8 mouse cellular contexts compared by ENCODE assay signal in genomic region chr3:54358463-54359189, GRCm38 (mm10). TPM values are rescaled to one million over a fixed set of nuclear protein-coding genes. Genes with fewer than 3 reads are reported as not detected.
DNase-seq lines count a peak whose midpoint lies in the region; ATAC-seq lines count a peak whose summit lies in the region.

No protein-coding gene starts in this region.

- H3K27me3 ChIP-seq in midbrain, embryonic 13.5 days: no peaks in the 10 kb centered on the region
- H3K27me3 ChIP-seq in midbrain, embryonic 10.5 days (ENCODE audit: low read depth, poor library complexity, severe bottlenecking): no peaks in the 10 kb centered on the region
- no peaks in the 10 kb centered on the region for H3K27me3 ChIP-seq in hindbrain, embryonic 16.5 days (replicated peaks; ENCODE audit: control insufficient read depth, insufficient read depth, low read length)
- H3K27me3 ChIP-seq in lung, embryonic 15.5 days: no peaks in the 10 kb centered on the region
- no peaks in the 10 kb centered on the region for H3K27me3 ChIP-seq in forebrain, embryonic 15.5 days

- H3K4me3 ChIP-seq in midbrain, embryonic 13.5 days (replicated peaks): no peak overlapping the region
- H3K4me3 ChIP-seq in midbrain, embryonic 10.5 days: no peak overlapping the region
- H3K4me3 ChIP-seq in hindbrain, embryonic 16.5 days (ENCODE audit: low read length): no peak overlapping the region
- peak overlapping the region; percentile 8; the same call in 1 of the 2 replicates for H3K4me3 ChIP-seq in lung, embryonic 15.5 days
- no peak overlapping the region for H3K4me3 ChIP-seq in forebrain, embryonic 15.5 days

- peaks cover 7% of the 10 kb centered on the region for H3K4me1 ChIP-seq in midbrain, embryonic 13.5 days (replicated peaks)
- H3K4me1 ChIP-seq in midbrain, embryonic 10.5 days: peaks cover 4% of the 10 kb centered on the region; the same call in 1 of the 2 replicates
- H3K4me1 ChIP-seq in hindbrain, embryonic 16.5 days (ENCODE audit: control insufficient read depth, insufficient read depth, low read depth, low read length): peaks cover 6% of the 10 kb centered on the region
- peaks cover 13% of the 10 kb centered on the region; the same call in 1 of the 2 replicates for H3K4me1 ChIP-seq in lung, embryonic 15.5 days
- H3K4me1 ChIP-seq in forebrain, embryonic 15.5 days: peaks cover 8% of the 10 kb centered on the region; the same call in 1 of the 2 replicates

- WGBS in midbrain, embryonic 13.5 days: 71% methylated on average over 15 of the region's 15 CpGs
- 83% methylated on average over 15 of the region's 15 CpGs for WGBS in midbrain, embryonic 10.5 days
- WGBS in hindbrain, embryonic 16.5 days: 51% methylated on average over 15 of the region's 15 CpGs
- 27% methylated on average over 15 of the region's 15 CpGs for WGBS in lung, embryonic 15.5 days
- 69% methylated on average over 15 of the region's 15 CpGs for WGBS in forebrain, embryonic 15.5 days

- H3K4me2 ChIP-seq in midbrain, embryonic 13.5 days (replicated peaks): no peak overlapping the region
- peak overlapping the region; percentile 23 for H3K4me2 ChIP-seq in hindbrain, embryonic 16.5 days (ENCODE audit: low read length)
- H3K4me2 ChIP-seq in lung, embryonic 15.5 days: peak overlapping the region; percentile 39
- H3K4me2 ChIP-seq in forebrain, embryonic 15.5 days (replicated peaks): no peak overlapping the region

- no peak for DNase-seq in midbrain, embryonic 10.5 days (ENCODE audit: low spot score)
- DNase-seq in gastrocnemius, postnatal 10 days: peak; percentile 25
- peak; percentile 15 for DNase-seq in urinary bladder, postnatal 25 days (ENCODE audit: low spot score)
- DNase-seq in layer of hippocampus, postnatal 10 days (ENCODE audit: low spot score in 2 of 2): no peak

- H3K27ac ChIP-seq in midbrain, embryonic 13.5 days: no peak overlapping the region
- H3K27ac ChIP-seq in midbrain, embryonic 10.5 days (replicated peaks): no peak overlapping the region
- no peak overlapping the region for H3K27ac ChIP-seq in hindbrain, embryonic 16.5 days (ENCODE audit: low read depth, low read length)
- H3K27ac ChIP-seq in lung, embryonic 15.5 days: peak overlapping the region; percentile 50
- H3K27ac ChIP-seq in forebrain, embryonic 15.5 days (replicated peaks): no peak overlapping the region

- no peak overlapping the region for H3K9ac ChIP-seq in midbrain, embryonic 13.5 days (replicated peaks)
- no peak overlapping the region for H3K9ac ChIP-seq in hindbrain, embryonic 16.5 days (ENCODE audit: low read depth, low read length)
- no peak overlapping the region for H3K9ac ChIP-seq in lung, embryonic 15.5 days
- no peak overlapping the region for H3K9ac ChIP-seq in forebrain, embryonic 15.5 days (replicated peaks)

- no peaks in the 10 kb centered on the region for H3K9me3 ChIP-seq in midbrain, embryonic 13.5 days
- H3K9me3 ChIP-seq in midbrain, embryonic 10.5 days (replicated peaks): no peaks in the 10 kb centered on the region
- no peaks in the 10 kb centered on the region for H3K9me3 ChIP-seq in hindbrain, embryonic 16.5 days (ENCODE audit: control insufficient read depth, low read length)
- H3K9me3 ChIP-seq in lung, embryonic 15.5 days: no peaks in the 10 kb centered on the region
- no peaks in the 10 kb centered on the region for H3K9me3 ChIP-seq in forebrain, embryonic 15.5 days

- H3K36me3 ChIP-seq in midbrain, embryonic 13.5 days: no peaks in the 10 kb centered on the region
- no peaks in the 10 kb centered on the region for H3K36me3 ChIP-seq in midbrain, embryonic 10.5 days
- H3K36me3 ChIP-seq in hindbrain, embryonic 16.5 days (ENCODE audit: control insufficient read depth, insufficient read depth, low read length): no peaks in the 10 kb centered on the region
- no peaks in the 10 kb centered on the region for H3K36me3 ChIP-seq in lung, embryonic 15.5 days
- H3K36me3 ChIP-seq in forebrain, embryonic 15.5 days: no peaks in the 10 kb centered on the region

- peak; percentile 65 for ATAC-seq in midbrain, embryonic 13.5 days
- ATAC-seq in hindbrain, embryonic 16.5 days: peak; percentile 70
- peak; percentile 71; the same call in 1 of the 2 replicates for ATAC-seq in lung, embryonic 15.5 days (ENCODE audit: borderline replicate concordance, extremely low read depth, low FRiP score, low TSS enrichment)
- no peak for ATAC-seq in forebrain, embryonic 15.5 days (replicated peaks)

RNA-seq across cellular contexts. Expression of gene Postn, which starts 2.3 kb away (rescaled TPM):
- polyA plus RNA-seq in midbrain, embryonic 13.5 days (2015; fragmentation: Nextera tagmentation; extraction: Ambion mirVana): 4.7 and 7.3 TPM in 2 replicates
- 5.5 and 7.3 TPM in 2 replicates for polyA plus RNA-seq in midbrain, embryonic 10.5 days (2016; fragmentation: Nextera tagmentation; extraction: Ambion mirVana)
- 100 to 1,000 TPM; 396 to 601 TPM for total RNA-seq in gastrocnemius, postnatal 10 days (2021)
- 27.1 and 49.5 TPM in 2 replicates for polyA plus RNA-seq in hindbrain, embryonic 16.5 days (2015; fragmentation: Nextera tagmentation; extraction: Ambion mirVana)
- polyA plus RNA-seq in lung, embryonic 15.5 days (2015; fragmentation: Nextera tagmentation; extraction: Ambion mirVana): 102 and 129 TPM in 2 replicates
- 10.9 and 12.2 TPM in 2 replicates for polyA plus RNA-seq in forebrain, embryonic 15.5 days (2015; fragmentation: Nextera tagmentation; extraction: Ambion mirVana)
- total RNA-seq in layer of hippocampus, postnatal 10 days (2021): 1 to 10 TPM; 4.6 to 5.2 TPM

Comparison
In these comparisons a context has a peak if more than half of its experiments do, and no peak if none do; other contexts are left out.
1. H3K4me2 ChIP-seq: peak in hindbrain, embryonic 16.5 days (single experiment) and lung, embryonic 15.5 days (single experiment); none in midbrain, embryonic 13.5 days (single experiment) and forebrain, embryonic 15.5 days (single experiment).
2. DNase-seq: peak in gastrocnemius, postnatal 10 days (single experiment) and urinary bladder, postnatal 25 days (single experiment); none in midbrain, embryonic 10.5 days (single experiment) and layer of hippocampus, postnatal 10 days (0 of 2).